12 mouse cellular contexts compared by ENCODE assay signal in the genomic region with DNA sequence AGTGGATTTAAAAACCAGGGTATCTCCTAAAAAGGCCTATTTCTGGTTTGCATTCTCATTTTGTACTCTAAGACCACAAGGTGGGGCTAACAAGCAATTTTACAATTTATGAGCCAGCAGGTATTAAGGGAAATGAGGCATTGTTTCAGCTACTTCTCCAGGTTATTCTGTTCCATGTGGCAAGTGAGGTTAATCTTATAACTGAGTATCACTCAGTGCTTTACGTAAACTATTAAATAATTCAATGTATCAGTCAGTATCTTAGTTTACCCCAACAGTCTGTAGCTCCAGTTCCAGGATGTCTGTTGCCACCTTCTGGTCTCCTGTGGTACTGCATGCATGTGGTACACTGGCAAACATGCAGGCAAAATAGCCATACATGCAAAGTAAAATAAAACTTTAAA. TPM values are rescaled to one million over a fixed set of nuclear protein-coding genes. Genes with fewer than 3 reads are reported as not detected.
DNase-seq lines count a peak whose midpoint lies in the region; ATAC-seq and TF ChIP-seq lines count a peak whose summit lies in the region.
"Not testable (repeated sequence)": the region's sequence is repeated elsewhere in the genome, so short reads cannot be mapped to it uniquely, and the experiment has no call there.
"Had no signal": no experiment of that assay in that cellular context is flagged by ENCODE, and none has a peak within 500 bp of the region (broad histone marks: within the 10 kb centered on the region; RNA-seq: fewer than 3 reads in every experiment).

No protein-coding gene starts in this region.

- not testable (repeated sequence) for TF ChIP-seq POLR2A in cerebellum, adult 2 months (IDR thresholded peaks at IDR 0.05; ENCODE audit: borderline replicate concordance, insufficient read depth, low read length)

- TF ChIP-seq CTCF in cerebellum, adult 2 months (IDR thresholded peaks at IDR 0.05; ENCODE audit: borderline replicate concordance, insufficient read depth, low read depth, low read length), result peak; percentile 38; the same call in 1 of the 2 replicates
- TF ChIP-seq CTCF in layer of hippocampus, adult 2 months (conservative IDR thresholded peaks at IDR 0.05), result peak; percentile 92

- DNase-seq in NIH3T3 (ENCODE audit: low read depth), result peak; percentile 58
- DNase-seq in cerebellum, adult 2 months, result peak; percentile 14 to 31
- DNase-seq in layer of hippocampus, adult 2 months (ENCODE audit: low spot score in 2 of 2), result peak; percentile 3 to 46
- DNase-seq in retina, embryonic 14.5 days (ENCODE audit: low spot score), result peak; percentile 66

- H3K4me2 ChIP-seq in forebrain, embryonic 15.5 days (replicated peaks); hindbrain, embryonic 15.5 days; lung, embryonic 16.5 days (ENCODE audit: low read depth, low read length): not testable (repeated sequence)

- ATAC-seq in forebrain, embryonic 15.5 days (replicated peaks), result peak; percentile 66; the same call in 1 of the 2 replicates
- ATAC-seq in hindbrain, embryonic 15.5 days (ENCODE audit: low FRiP score, low read depth), result peak; percentile 30; the same call in 1 of the 2 replicates
- 0 out of 2 replicates have a peak, but pooled peaks have one; percentile 26 for ATAC-seq in lung, embryonic 16.5 days (ENCODE audit: low read depth)

- not testable (repeated sequence) for H3K36me3 ChIP-seq in forebrain, embryonic 15.5 days; hindbrain, embryonic 15.5 days; lung, embryonic 16.5 days (ENCODE audit: control insufficient read depth, insufficient read depth, low read length)

- 17% methylated on average over 1 of the region's 1 CpGs for WGBS in cerebellum, adult 2 months
- 42% methylated on average over 1 of the region's 1 CpGs for WGBS in forebrain, embryonic 15.5 days
- 33% methylated on average over 1 of the region's 1 CpGs for WGBS in hindbrain, embryonic 15.5 days
- 35% methylated on average over 1 of the region's 1 CpGs for WGBS in lung, embryonic 16.5 days

- not testable (repeated sequence) for H3K9me3 ChIP-seq in forebrain, embryonic 15.5 days; hindbrain, embryonic 15.5 days; lung, embryonic 16.5 days (ENCODE audit: control insufficient read depth, low read length)

- H3K4me3 ChIP-seq in cerebellum, adult 2 months (replicated peaks; ENCODE audit: insufficient read depth, low read depth, low read length); forebrain, embryonic 15.5 days; hindbrain, embryonic 15.5 days; layer of hippocampus, adult 2 months; lung, embryonic 16.5 days (ENCODE audit: low read length): not testable (repeated sequence)

- not testable (repeated sequence) for H3K27me3 ChIP-seq in cerebellum, adult 2 months (ENCODE audit: control insufficient read depth, insufficient read depth, low read length); forebrain, embryonic 15.5 days; hindbrain, embryonic 15.5 days; lung, embryonic 16.5 days (ENCODE audit: control insufficient read depth, insufficient read depth, low read depth, low read length)

- H3K4me1 ChIP-seq in cerebellum, adult 2 months (ENCODE audit: control insufficient read depth, insufficient read depth, low read length); forebrain, embryonic 15.5 days; hindbrain, embryonic 15.5 days (replicated peaks); lung, embryonic 16.5 days (replicated peaks; ENCODE audit: control insufficient read depth, insufficient read depth, low read length): not testable (repeated sequence)

- H3K9ac ChIP-seq in forebrain, embryonic 15.5 days (replicated peaks); hindbrain, embryonic 15.5 days; lung, embryonic 16.5 days (ENCODE audit: low read length): not testable (repeated sequence)

- not testable (repeated sequence) for H3K27ac ChIP-seq in cerebellum, adult 2 months (ENCODE audit: insufficient read depth, low read length); forebrain, embryonic 15.5 days (replicated peaks); hindbrain, embryonic 15.5 days (replicated peaks); layer of hippocampus, adult 2 months; lung, embryonic 16.5 days (ENCODE audit: low read length)

RNA-seq across cellular contexts. Expression of a gene that starts 13.8 kb away (rescaled TPM):
- polyA plus RNA-seq in cerebellum, adult 2 months (2012; rRNA removed), result not detected in 2 replicates
- polyA plus RNA-seq in forebrain, embryonic 15.5 days (2015; fragmentation: Nextera tagmentation; extraction: Ambion mirVana), result not detected in 2 replicates
- polyA plus RNA-seq in hindbrain, embryonic 15.5 days (2015; fragmentation: Nextera tagmentation; extraction: Ambion mirVana), result not detected in 2 replicates
- total RNA-seq in layer of hippocampus, adult 2 months (2021), result not detected
- not detected in 2 replicates for polyA plus RNA-seq in lung, embryonic 16.5 days (2015; fragmentation: Nextera tagmentation; extraction: Ambion mirVana)
- total RNA-seq: gastrocnemius, postnatal 4 days; layer of hippocampus, postnatal 36 days had no signal
- polyA plus RNA-seq: embryonic facial prominence, embryonic 12.5 days; midbrain, embryonic 16.5 days; spleen, adult 2 months had no signal

RNA-seq across cellular contexts. Expression of a gene that starts 25.5 kb away (rescaled TPM):
- polyA plus RNA-seq in cerebellum, adult 2 months (2012; rRNA removed), result not detected in 2 replicates
- not detected in 2 replicates for polyA plus RNA-seq in forebrain, embryonic 15.5 days (2015; fragmentation: Nextera tagmentation; extraction: Ambion mirVana)
- not detected in 2 replicates for polyA plus RNA-seq in hindbrain, embryonic 15.5 days (2015; fragmentation: Nextera tagmentation; extraction: Ambion mirVana)
- total RNA-seq in layer of hippocampus, adult 2 months (2021), result not detected
- not detected in 2 replicates for polyA plus RNA-seq in lung, embryonic 16.5 days (2015; fragmentation: Nextera tagmentation; extraction: Ambion mirVana)
- total RNA-seq: gastrocnemius, postnatal 4 days; layer of hippocampus, postnatal 36 days had no signal
- polyA plus RNA-seq: embryonic facial prominence, embryonic 12.5 days; midbrain, embryonic 16.5 days; spleen, adult 2 months had no signal

RNA-seq across cellular contexts. Expression of a gene that starts 50.4 kb away (rescaled TPM):
- 29.4 and 29.9 TPM in 2 replicates for polyA plus RNA-seq in cerebellum, adult 2 months (2012; rRNA removed)
- 34.2 and 36.0 TPM in 2 replicates for polyA plus RNA-seq in forebrain, embryonic 15.5 days (2015; fragmentation: Nextera tagmentation; extraction: Ambion mirVana)
- polyA plus RNA-seq in hindbrain, embryonic 15.5 days (2015; fragmentation: Nextera tagmentation; extraction: Ambion mirVana), result 49.9 and 50.8 TPM in 2 replicates
- total RNA-seq in layer of hippocampus, adult 2 months (2021), result 10 to 100 TPM; 22.5 to 26.1 TPM
- 40.6 and 44.4 TPM in 2 replicates for polyA plus RNA-seq in lung, embryonic 16.5 days (2015; fragmentation: Nextera tagmentation; extraction: Ambion mirVana)
